Mouse (Mus musculus) cortical plate, adult 2 months (tissue): ENCODE data around the gene Epb41.

Experiments
- CTCF ChIP-seq: fragments of 200-500 bp; IDR thresholded peaks from 2 replicates; pipeline ENCODE4 v1.5.1; 2011; ENCODE audit warnings: mild to moderate bottlenecking, control low read depth, low read length; ENCODE audit not compliant: insufficient read depth; ENCODE audit errors: extremely low read depth
- POLR2A ChIP-seq: fragments of 200-500 bp; IDR thresholded peaks from 2 replicates; pipeline ENCODE4 v1.6.1; 2011; ENCODE audit warnings: mild to moderate bottlenecking, low read length, control low read depth; ENCODE audit not compliant: insufficient read depth; ENCODE audit errors: extremely low read depth

- TF ChIP-seq POLR2A, result no peak
- peak; percentile 40 for TF ChIP-seq CTCF
Observed at GRCm38 (mm10) chr4:131996985-131997384, 78.1 kb downstream of the Epb41 start.
